21 mouse cellular contexts compared by ENCODE assay signal in genomic region chr12:107028985-107029384, GRCm38 (mm10).
DNase-seq lines count a peak whose midpoint lies in the region; ATAC-seq and TF ChIP-seq lines count a peak whose summit lies in the region.
"Had no signal": no experiment of that assay in that cellular context is flagged by ENCODE, and none has a peak within 500 bp of the region (broad histone marks: within the 10 kb centered on the region; RNA-seq: fewer than 3 reads in every experiment).

No protein-coding gene starts in this region.

- H3K4me3 ChIP-seq in hindbrain, embryonic 11.5 days (ENCODE audit: low read depth, low read length): no peak overlapping the region
- H3K4me3 ChIP-seq in hindbrain, embryonic 10.5 days: no peak overlapping the region
- H3K4me3 ChIP-seq in embryonic facial prominence, embryonic 11.5 days (ENCODE audit: low read depth, low read length): no peak overlapping the region
- H3K4me3 ChIP-seq: embryonic facial prominence, embryonic 13.5 days; forebrain, embryonic 13.5 days; heart, embryonic 12.5 days; hindbrain, embryonic 13.5 days had no signal

- 45% methylated on average over 1 of the region's 1 CpGs for WGBS in hindbrain, embryonic 11.5 days
- 39% methylated on average over 1 of the region's 1 CpGs for whole genome bisulfite sequencing in hindbrain, embryonic 10.5 days
- 19% methylated on average over 1 of the region's 1 CpGs for WGBS in embryonic facial prominence, embryonic 11.5 days

- DNase-seq in hindbrain, embryonic 11.5 days (ENCODE audit: low spot score): peak; percentile 6
- no peak for DNase-seq in hindbrain, embryonic 10.5 days (ENCODE audit: low spot score)
- peak; percentile 81 for DNase-seq in ES-CJ7 (ENCODE audit: low read depth, low spot score)
- peak; percentile 17 for DNase-seq in brain, embryonic 14.5 days (ENCODE audit: low read depth)
- DNase-seq in embryonic facial prominence, embryonic 11.5 days (ENCODE audit: low spot score): peak; percentile 68
- no peak for DNase-seq in cerebellum, postnatal 36 days
- no peak for DNase-seq in urinary bladder, postnatal 4 days (ENCODE audit: low spot score in 2 of 2)
- no peak for DNase-seq in cerebellum, adult 11 months
- DNase-seq: adrenal gland, postnatal 14 days; cerebellum, adult 2 months; cerebellum, postnatal 10 days; forebrain, postnatal 0 days; gastrocnemius, postnatal 25 days; kidney, adult 11 months had no signal

- no peaks in the 10 kb centered on the region for H3K36me3 ChIP-seq in hindbrain, embryonic 11.5 days (ENCODE audit: control insufficient read depth, insufficient read depth, low read length)
- H3K36me3 ChIP-seq in hindbrain, embryonic 10.5 days: no peaks in the 10 kb centered on the region
- no peaks in the 10 kb centered on the region for H3K36me3 ChIP-seq in embryonic facial prominence, embryonic 11.5 days (replicated peaks; ENCODE audit: control insufficient read depth, insufficient read depth, low read depth, low read length)
- H3K36me3 ChIP-seq: embryonic facial prominence, embryonic 13.5 days; G1E; heart, embryonic 12.5 days; hindbrain, embryonic 13.5 days had no signal

- H3K4me2 ChIP-seq in hindbrain, embryonic 11.5 days (replicated peaks; ENCODE audit: low read depth, low read length): no peak overlapping the region
- H3K4me2 ChIP-seq in embryonic facial prominence, embryonic 11.5 days (ENCODE audit: low read depth, low read length): no peak overlapping the region

- H3K27ac ChIP-seq in hindbrain, embryonic 11.5 days (ENCODE audit: low read depth, low read length): no peak overlapping the region
- no peak overlapping the region for H3K27ac ChIP-seq in hindbrain, embryonic 10.5 days
- no peak overlapping the region for H3K27ac ChIP-seq in embryonic facial prominence, embryonic 11.5 days (replicated peaks; ENCODE audit: low read depth, low read length)
- H3K27ac ChIP-seq: embryonic facial prominence, embryonic 13.5 days; forebrain, embryonic 13.5 days; hindbrain, embryonic 13.5 days; hindbrain, postnatal 0 days had no signal

- no peak for ATAC-seq in hindbrain, embryonic 11.5 days (ENCODE audit: low FRiP score)
- ATAC-seq in embryonic facial prominence, embryonic 11.5 days (replicated peaks; ENCODE audit: insufficient number of reproducible peaks, low FRiP score, low TSS enrichment, low read depth): no peak
- ATAC-seq: activated CD4-positive, CD25-positive, alpha-beta regulatory T cell, adult 4 months; forebrain, postnatal 0 days; hindbrain, postnatal 0 days had no signal

- no peak for TF ChIP-seq POLR2A in brain, embryonic 14.5 days (IDR thresholded peaks at IDR 0.05; ENCODE audit: borderline replicate concordance, extremely low read depth, insufficient read depth, insufficient read length, poor library complexity, severe bottlenecking)

- 0 out of 2 replicates have a peak, but pooled peaks cover 2% of the 10 kb centered on the region for H3K27me3 ChIP-seq in hindbrain, embryonic 11.5 days (ENCODE audit: control insufficient read depth, insufficient read depth, low read length)
- peaks cover 14% of the 10 kb centered on the region for H3K27me3 ChIP-seq in hindbrain, embryonic 10.5 days (ENCODE audit: insufficient read depth, poor library complexity, severe bottlenecking)
- H3K27me3 ChIP-seq in embryonic facial prominence, embryonic 11.5 days (ENCODE audit: control insufficient read depth, insufficient read depth, low read length): no peaks in the 10 kb centered on the region
- H3K27me3 ChIP-seq: forebrain, embryonic 13.5 days had no signal

- no peak overlapping the region for H3K9ac ChIP-seq in hindbrain, embryonic 11.5 days (ENCODE audit: low read depth, low read length)
- H3K9ac ChIP-seq in embryonic facial prominence, embryonic 11.5 days (replicated peaks; ENCODE audit: low read length): no peak overlapping the region
- H3K9ac ChIP-seq: embryonic facial prominence, embryonic 13.5 days; forebrain, postnatal 0 days; heart, embryonic 12.5 days; hindbrain, embryonic 13.5 days had no signal

- H3K4me1 ChIP-seq in hindbrain, embryonic 11.5 days (replicated peaks; ENCODE audit: control insufficient read depth, insufficient read depth, low read length): no peaks in the 10 kb centered on the region
- peaks cover 6% of the 10 kb centered on the region for H3K4me1 ChIP-seq in hindbrain, embryonic 10.5 days (replicated peaks)
- H3K4me1 ChIP-seq in embryonic facial prominence, embryonic 11.5 days (ENCODE audit: control insufficient read depth, insufficient read depth, low read length): no peaks in the 10 kb centered on the region
- H3K4me1 ChIP-seq: heart, embryonic 12.5 days had no signal

- H3K9me3 ChIP-seq in hindbrain, embryonic 11.5 days (ENCODE audit: control insufficient read depth, low read length): no peaks in the 10 kb centered on the region
- no peaks in the 10 kb centered on the region for H3K9me3 ChIP-seq in hindbrain, embryonic 10.5 days
- H3K9me3 ChIP-seq in embryonic facial prominence, embryonic 11.5 days (replicated peaks; ENCODE audit: control insufficient read depth, low read length): no peaks in the 10 kb centered on the region
- H3K9me3 ChIP-seq: embryonic facial prominence, embryonic 13.5 days; forebrain, embryonic 13.5 days; hindbrain, embryonic 13.5 days had no signal

- no peak for TF ChIP-seq CTCF in brain, embryonic 14.5 days (IDR thresholded peaks at IDR 0.05; ENCODE audit: borderline replicate concordance, extremely low read depth, insufficient read depth, insufficient read length)

Comparison
In these comparisons a context has a peak if more than half of its experiments do, and no peak if none do; other contexts are left out.
1. DNase-seq: peak in hindbrain, embryonic 11.5 days (single experiment), ES-CJ7 (single experiment), brain, embryonic 14.5 days (single experiment) and embryonic facial prominence, embryonic 11.5 days (single experiment); none in hindbrain, embryonic 10.5 days (single experiment), cerebellum, postnatal 36 days (0 of 2), urinary bladder, postnatal 4 days (0 of 2) and cerebellum, adult 11 months (single experiment).